18 mouse cellular contexts compared by ENCODE assay signal in genomic region chr7:141094487-141095205, GRCm38 (mm10). TPM values are rescaled to one million over a fixed set of nuclear protein-coding genes. Genes with fewer than 3 reads are reported as not detected.
DNase-seq lines count a peak whose midpoint lies in the region; ATAC-seq lines count a peak whose summit lies in the region.
"Had no signal": no experiment of that assay in that cellular context is flagged by ENCODE, and none has a peak within 500 bp of the region (broad histone marks: within the 10 kb centered on the region; RNA-seq: fewer than 3 reads in every experiment).

No protein-coding gene starts in this region.

- peaks cover 15% of the 10 kb centered on the region for H3K4me1 ChIP-seq in hindbrain, embryonic 12.5 days
- H3K4me1 ChIP-seq in hindbrain, embryonic 16.5 days (ENCODE audit: control insufficient read depth, insufficient read depth, low read depth, low read length) = peaks cover 10% of the 10 kb centered on the region; the same call in 1 of the 2 replicates
- peaks cover 47% of the 10 kb centered on the region for H3K4me1 ChIP-seq in liver, embryonic 16.5 days (ENCODE audit: control insufficient read depth, low read depth, low read length)

- 0 out of 2 replicates have a peak overlapping the region, but pooled peaks have one; percentile 23 for H3K27ac ChIP-seq in hindbrain, embryonic 12.5 days
- H3K27ac ChIP-seq in hindbrain, embryonic 16.5 days (ENCODE audit: low read depth, low read length) = no peak overlapping the region
- H3K27ac ChIP-seq in liver, embryonic 16.5 days (ENCODE audit: low read length) = peak overlapping the region; percentile 91
- H3K27ac ChIP-seq: embryonic facial prominence, embryonic 13.5 days; heart, embryonic 13.5 days; lung, embryonic 15.5 days; neural tube, embryonic 13.5 days had no signal

- H3K9ac ChIP-seq in hindbrain, embryonic 12.5 days = no peak overlapping the region
- no peak overlapping the region for H3K9ac ChIP-seq in hindbrain, embryonic 16.5 days (ENCODE audit: low read depth, low read length)
- peak overlapping the region; percentile 36; the same call in 1 of the 2 replicates for H3K9ac ChIP-seq in liver, embryonic 16.5 days (ENCODE audit: low read depth, low read length)
- H3K9ac ChIP-seq: embryonic facial prominence, embryonic 13.5 days; heart, embryonic 13.5 days; lung, embryonic 15.5 days; neural tube, embryonic 13.5 days had no signal

- H3K4me2 ChIP-seq in hindbrain, embryonic 12.5 days (replicated peaks) = no peak overlapping the region
- no peak overlapping the region for H3K4me2 ChIP-seq in hindbrain, embryonic 16.5 days (ENCODE audit: low read length)
- peak overlapping the region; percentile 49 for H3K4me2 ChIP-seq in liver, embryonic 16.5 days (ENCODE audit: low read depth, low read length)
- H3K4me2 ChIP-seq: embryonic facial prominence, embryonic 13.5 days; heart, embryonic 13.5 days; neural tube, embryonic 13.5 days had no signal

- no peak overlapping the region for H3K4me3 ChIP-seq in hindbrain, embryonic 12.5 days
- no peak overlapping the region for H3K4me3 ChIP-seq in hindbrain, embryonic 16.5 days (ENCODE audit: low read length)
- peak overlapping the region; percentile 32 for H3K4me3 ChIP-seq in liver, embryonic 16.5 days (ENCODE audit: low read depth, low read length)
- H3K4me3 ChIP-seq: embryonic facial prominence, embryonic 13.5 days; heart, embryonic 13.5 days; lung, embryonic 15.5 days; neural tube, embryonic 13.5 days had no signal

- DNase-seq in kidney, adult 9 months = peak; percentile 94
- peak; percentile 55 to 77 for DNase-seq in kidney, postnatal 4 days
- DNase-seq in lung, postnatal 36 days = no peak
- DNase-seq in spleen, postnatal 10 days (ENCODE audit: low spot score in 2 of 2) = no peak
- DNase-seq in right cerebral cortex, postnatal 14 days = no peak
- DNase-seq: adrenal gland, adult 8-10 months; cerebellum, adult 18-20 months; heart, postnatal 4 days; layer of hippocampus, postnatal 36 days; thymus, postnatal 36 days had no signal

- no peaks in the 10 kb centered on the region for H3K36me3 ChIP-seq in hindbrain, embryonic 12.5 days
- H3K36me3 ChIP-seq in hindbrain, embryonic 16.5 days (ENCODE audit: control insufficient read depth, insufficient read depth, low read length) = no peaks in the 10 kb centered on the region
- H3K36me3 ChIP-seq in liver, embryonic 16.5 days (ENCODE audit: control insufficient read depth, insufficient read depth) = no peaks in the 10 kb centered on the region
- H3K36me3 ChIP-seq: embryonic facial prominence, embryonic 13.5 days; heart, embryonic 13.5 days; lung, embryonic 15.5 days; neural tube, embryonic 13.5 days had no signal

- no peak for ATAC-seq in hindbrain, embryonic 12.5 days (ENCODE audit: low FRiP score)
- no peak for ATAC-seq in hindbrain, embryonic 16.5 days
- peak; percentile 51 for ATAC-seq in liver, embryonic 16.5 days (ENCODE audit: low read depth)

- H3K27me3 ChIP-seq in hindbrain, embryonic 12.5 days = peaks cover 70% of the 10 kb centered on the region
- peaks cover 23% of the 10 kb centered on the region for H3K27me3 ChIP-seq in hindbrain, embryonic 16.5 days (replicated peaks; ENCODE audit: control insufficient read depth, insufficient read depth, low read length)
- peaks cover 5% of the 10 kb centered on the region for H3K27me3 ChIP-seq in liver, embryonic 16.5 days (ENCODE audit: control insufficient read depth, insufficient read depth, low read depth, low read length)

- WGBS in hindbrain, embryonic 12.5 days = 52% methylated on average over 15 of the region's 15 CpGs
- 58% methylated on average over 15 of the region's 15 CpGs for WGBS in hindbrain, embryonic 16.5 days
- WGBS in liver, embryonic 16.5 days (ENCODE audit: insufficient replicate concordance) = 55% methylated on average over 15 of the region's 15 CpGs

- no peaks in the 10 kb centered on the region for H3K9me3 ChIP-seq in hindbrain, embryonic 12.5 days (replicated peaks)
- H3K9me3 ChIP-seq in hindbrain, embryonic 16.5 days (ENCODE audit: control insufficient read depth, low read length) = no peaks in the 10 kb centered on the region
- H3K9me3 ChIP-seq in liver, embryonic 16.5 days (replicated peaks; ENCODE audit: control insufficient read depth, low read length) = no peaks in the 10 kb centered on the region
- H3K9me3 ChIP-seq: embryonic facial prominence, embryonic 13.5 days; heart, embryonic 13.5 days; lung, embryonic 15.5 days; neural tube, embryonic 13.5 days had no signal

RNA-seq across cellular contexts. Expression of gene Sigirr, which starts 5.7 kb away (rescaled TPM):
- polyA plus RNA-seq in hindbrain, embryonic 12.5 days (2016; fragmentation: Nextera tagmentation; extraction: Ambion mirVana) = 1.7 and 2.6 TPM in 2 replicates
- polyA plus RNA-seq in hindbrain, embryonic 16.5 days (2015; fragmentation: Nextera tagmentation; extraction: Ambion mirVana) = 3.2 and 3.3 TPM in 2 replicates
- 27.2 and 28.1 TPM in 2 replicates for polyA plus RNA-seq in liver, embryonic 16.5 days (2015; fragmentation: Nextera tagmentation; extraction: Ambion mirVana)

RNA-seq across cellular contexts. Expression of gene Pkp3, which starts 16.6 kb away (rescaled TPM):
- 3.1 and 4.5 TPM in 2 replicates for polyA plus RNA-seq in hindbrain, embryonic 12.5 days (2016; fragmentation: Nextera tagmentation; extraction: Ambion mirVana)
- 0.31 and 0.32 TPM in 2 replicates for polyA plus RNA-seq in hindbrain, embryonic 16.5 days (2015; fragmentation: Nextera tagmentation; extraction: Ambion mirVana)
- polyA plus RNA-seq in liver, embryonic 16.5 days (2015; fragmentation: Nextera tagmentation; extraction: Ambion mirVana) = 0.69 and 1.1 TPM in 2 replicates
- polyA plus RNA-seq: midbrain, postnatal 0 days had no signal

RNA-seq across cellular contexts. Expression of gene Ano9, which starts 23.0 kb away (rescaled TPM):
- 0.59 and 0.81 TPM in 2 replicates for polyA plus RNA-seq in hindbrain, embryonic 12.5 days (2016; fragmentation: Nextera tagmentation; extraction: Ambion mirVana)
- 0.49 and 0.80 TPM in 2 replicates for polyA plus RNA-seq in hindbrain, embryonic 16.5 days (2015; fragmentation: Nextera tagmentation; extraction: Ambion mirVana)
- 1.5 and 3.8 TPM in 2 replicates for polyA plus RNA-seq in liver, embryonic 16.5 days (2015; fragmentation: Nextera tagmentation; extraction: Ambion mirVana)

RNA-seq across cellular contexts. Expression of gene Ptdss2, which starts 27.5 kb away (rescaled TPM):
- 76.0 and 76.5 TPM in 2 replicates for polyA plus RNA-seq in hindbrain, embryonic 12.5 days (2016; fragmentation: Nextera tagmentation; extraction: Ambion mirVana)
- 82.8 and 95.8 TPM in 2 replicates for polyA plus RNA-seq in hindbrain, embryonic 16.5 days (2015; fragmentation: Nextera tagmentation; extraction: Ambion mirVana)
- polyA plus RNA-seq in liver, embryonic 16.5 days (2015; fragmentation: Nextera tagmentation; extraction: Ambion mirVana) = 136 and 138 TPM in 2 replicates

RNA-seq across cellular contexts. Expression of gene B4galnt4, which starts 33.7 kb away (rescaled TPM):
- polyA plus RNA-seq in hindbrain, embryonic 12.5 days (2016; fragmentation: Nextera tagmentation; extraction: Ambion mirVana) = 46.1 and 46.5 TPM in 2 replicates
- 53.3 and 55.0 TPM in 2 replicates for polyA plus RNA-seq in hindbrain, embryonic 16.5 days (2015; fragmentation: Nextera tagmentation; extraction: Ambion mirVana)
- polyA plus RNA-seq in liver, embryonic 16.5 days (2015; fragmentation: Nextera tagmentation; extraction: Ambion mirVana) = 0.35 and 0.37 TPM in 2 replicates

Comparison
In these comparisons a context has a peak if more than half of its experiments do, and no peak if none do; other contexts are left out.
1. DNase-seq: peak in kidney, adult 9 months (single experiment) and kidney, postnatal 4 days (2 of 2); none in lung, postnatal 36 days (single experiment), spleen, postnatal 10 days (0 of 2) and right cerebral cortex, postnatal 14 days (single experiment).